Mouse (Mus musculus): ENCODE data around the gene Ankrd65.

DNA sequence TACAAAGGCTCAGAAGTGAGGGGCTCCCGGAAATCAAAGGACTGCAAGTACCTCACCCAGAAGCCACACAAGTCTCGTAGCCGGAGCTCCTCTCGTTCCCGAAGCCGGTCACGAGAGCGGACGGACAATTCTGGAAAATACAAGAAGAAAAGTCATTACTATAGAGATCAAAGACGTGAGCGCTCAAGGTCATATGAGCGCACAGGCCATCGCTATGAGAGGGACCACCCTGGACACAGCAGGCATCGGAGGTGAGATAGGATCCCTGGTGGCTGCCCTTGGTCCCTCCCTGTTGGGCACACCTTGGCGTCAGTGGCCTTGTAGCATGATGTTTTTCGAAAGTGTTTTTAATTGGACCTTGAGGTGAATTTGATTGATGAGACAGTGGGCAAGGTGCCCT, 33.2 kb downstream of the Ankrd65 start:
- no peak for TF ChIP-seq EP300 (IDR thresholded peaks at IDR 0.05; ENCODE audit: insufficient read depth, low read depth, low read length)
- no peak for TF ChIP-seq POLR2A (IDR thresholded peaks at IDR 0.05; ENCODE audit: insufficient read depth, low read depth, low read length)

All from heart, adult 2 months (tissue).